Mouse (Mus musculus) MEL (cell line): ENCODE data around the gene Olfr9.

ENCODE experiments used
- BHLHE40 ChIP-seq: IDR thresholded peaks from 2 replicates; pipeline ENCODE4 v1.6.1; 2012; ENCODE audit warnings: low read depth, mild to moderate bottlenecking, inconsistent platforms, low read length, improper control_type of control experiment, borderline replicate concordance
- GATA1 ChIP-seq: IDR thresholded peaks from 2 replicates; pipeline ENCODE4 v1.6.1; 2011; ENCODE audit warnings: low read depth, low read length, improper control_type of control experiment
- TAL1 ChIP-seq: IDR thresholded peaks from 2 replicates; pipeline ENCODE4 v1.6.1; 2012; ENCODE audit warnings: mild to moderate bottlenecking, inconsistent platforms, low read length, moderate library complexity, mixed read lengths

DNA sequence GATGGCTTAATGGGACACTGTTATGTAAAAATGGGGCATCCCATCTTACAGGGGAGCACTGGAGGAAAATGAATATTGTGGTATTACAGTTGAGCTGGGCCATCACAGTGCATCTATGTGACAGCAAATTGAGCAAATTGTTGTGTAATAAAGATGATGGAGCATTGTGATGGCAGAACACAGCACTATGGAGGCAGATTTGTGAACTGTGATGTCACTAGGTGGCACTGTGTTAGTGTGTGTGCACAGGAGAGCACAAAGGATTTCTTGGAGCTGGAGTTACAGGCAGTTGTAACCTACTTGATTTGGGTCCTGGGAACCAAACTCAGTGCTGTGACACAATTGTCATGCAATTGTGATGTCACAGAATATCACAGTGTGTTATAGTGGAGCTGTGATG lies 34.1 kb downstream of the Olfr9 start:
- TF ChIP-seq BHLHE40 (no peak), GATA1 (no peak), TAL1 (no peak)
